Mouse (Mus musculus) MEL-GATA-1-ER (cell line): ENCODE measurements around the gene Nsd1.
"Not testable (repeated sequence)": the region's sequence is repeated elsewhere in the genome, so short reads cannot be mapped to it uniquely, and the experiment has no call there.

Experiments used
- DNase-seq: peaks from one replicate; pipeline ENCODE4 v3.0.0-alpha.2; 2012; ENCODE audit warnings: low read depth; ENCODE audit errors: extremely low read depth

The Nsd1 gene

GRCm38 (mm10) chr13:55190121-55190868 is 19.3 kb upstream of the Nsd1 start:
- DNase-seq: peak; percentile 98

- no peak for DNase-seq
Measured at GRCm38 (mm10) chr13:55191535-55191934, 18.0 kb upstream of the Nsd1 start.

- DNase-seq: not testable (repeated sequence)
Measured at GRCm38 (mm10) chr13:55202758-55203157, 6.8 kb upstream of the Nsd1 start.

- DNase-seq: no peak
Measured at GRCm38 (mm10) chr13:55203740-55204139, 5.8 kb upstream of the Nsd1 start.

GRCm38 (mm10) chr13:55204667-55205389 is 4.8 kb upstream of the Nsd1 start:
- DNase-seq: no peak

- no peak for DNase-seq
Measured at GRCm38 (mm10) chr13:55205448-55206205, 4.0 kb upstream of the Nsd1 start.

- peak; percentile 82 for DNase-seq
Measured at GRCm38 (mm10) chr13:55208837-55209648, 539 bp upstream of the Nsd1 start.

- no peak for DNase-seq
Measured at GRCm38 (mm10) chr13:55210193-55210970, 800 bp downstream of the Nsd1 start.

GRCm38 (mm10) chr13:55210971-55211220 is 1.3 kb downstream of the Nsd1 start:
- DNase-seq: no peak

- DNase-seq: peak; percentile 30
Measured at GRCm38 (mm10) chr13:55211221-55212010, 1.8 kb downstream of the Nsd1 start.

GRCm38 (mm10) chr13:55212011-55212360 is 2.4 kb downstream of the Nsd1 start:
- DNase-seq: no peak

- peak; percentile 42 for DNase-seq
Measured at GRCm38 (mm10) chr13:55212361-55213137, 3.0 kb downstream of the Nsd1 start.

- no peak for DNase-seq
Measured at GRCm38 (mm10) chr13:55213138-55213806, 3.7 kb downstream of the Nsd1 start.

- DNase-seq: no peak
Measured at GRCm38 (mm10) chr13:55224364-55224763, 14.8 kb downstream of the Nsd1 start.

- DNase-seq: no peak
Measured at GRCm38 (mm10) chr13:55230701-55231100, 21.1 kb downstream of the Nsd1 start.

- no peak for DNase-seq
Measured at GRCm38 (mm10) chr13:55243205-55243604, 33.6 kb downstream of the Nsd1 start.

- no peak for DNase-seq
Measured at GRCm38 (mm10) chr13:55247293-55248030, 37.9 kb downstream of the Nsd1 start.

GRCm38 (mm10) chr13:55249246-55249645 is 39.7 kb downstream of the Nsd1 start:
- peak; percentile 46 for DNase-seq
